Mouse (Mus musculus): ENCODE data around the gene Itgae. TPM values are rescaled to one million over a fixed set of nuclear protein-coding genes. Genes with fewer than 3 reads are reported as not detected.

Itgae gene
- total and polyA plus RNA-seq, 3 experiments = 0.17 to 0.26 (median 0.21) TPM

GRCm38 (mm10) chr11:73176608-73177508 lies 86.5 kb downstream of the Itgae start, which contains the start of the genes Emc6 and Tax1bp3:
Emc6 (minus strand) TSS chr11:73177037.
Tax1bp3 (plus strand) TSS chr11:73177083.
- H3K27me3 ChIP-seq (replicated peaks) = peaks cover 30% of the 10 kb centered on the region
- peak within 1 kb of the TSS; percentile 53 for H3K27ac ChIP-seq (ENCODE audit: insufficient read depth, low read depth)
- peaks cover 27% of the 10 kb centered on the region for H3K79me2 ChIP-seq (replicated peaks; ENCODE audit: control insufficient read depth, extremely low read depth, insufficient read depth, poor library complexity, severe bottlenecking)
- no peaks in the 10 kb centered on the region for H3K9me3 ChIP-seq (replicated peaks; ENCODE audit: low read length)
- peaks cover 0 to 37% of the 10 kb centered on the region in 2 experiments; a peak in 2 of 4 replicates for H3K4me1 ChIP-seq (ENCODE audit: control insufficient read depth in 1 of 2, insufficient read depth in 2 of 2)
- peaks cover 3 to 34% of the 10 kb centered on the region in 2 experiments for H3K36me3 ChIP-seq (replicated peaks in 1 of 2; ENCODE audit: control insufficient read depth in 1 of 2, insufficient read depth in 1 of 2, low read length in 1 of 2)
- H3K9ac ChIP-seq (ENCODE audit: insufficient read depth, low read depth) = peak within 1 kb of the TSS; percentile 89
- peak within 1 kb of the TSS; percentile 70 to 94 (median 89) for H3K4me3 ChIP-seq (replicated peaks in 1 of 3; ENCODE audit: low read depth in 2 of 3, low read length in 2 of 3, poor library complexity in 1 of 3)
- dilution Hi-C loops (cut with MboI; ENCODE audit: extremely low pct_ligation_motif_present, extremely low pct_unique_long_range_greater_than_20kb, low sequenced_read_pairs) = no loop called here
- peak; percentile 99 for DNase-seq (ENCODE audit: extremely low read depth)
- TF ChIP-seq GABPA (IDR thresholded peaks at IDR 0.05; ENCODE audit: insufficient replicate concordance, low read depth, low read length) (no peak), MAZ (IDR thresholded peaks at IDR 0.05; ENCODE audit: low read depth, low read length) (peak; percentile 92; the same call in 1 of the 2 replicates), POLR2A (IDR thresholded peaks at IDR 0.05; ENCODE audit: low read depth, low read length) (peak; percentile 98), ZKSCAN1 (IDR thresholded peaks at IDR 0.05; ENCODE audit: borderline replicate concordance, low read depth, low read length) (no peak), CHD1 (IDR thresholded peaks at IDR 0.05; ENCODE audit: low read depth, low read length) (no peak), JUN (IDR thresholded peaks at IDR 0.05; ENCODE audit: insufficient read depth, low read depth, low read length) (no peak), SIN3A (IDR thresholded peaks at IDR 0.05; ENCODE audit: low read length) (peak; percentile 87), ZMIZ1 (IDR thresholded peaks at IDR 0.05; ENCODE audit: low read depth, low read length) (peak; percentile 90), USF2 (conservative IDR thresholded peaks at IDR 0.05; ENCODE audit: low read depth, low read length) (no peak), MYC (IDR thresholded peaks at IDR 0.05; ENCODE audit: low read depth, low read length) (peak; percentile 89; the same call in 1 of the 2 replicates), MEF2A (IDR thresholded peaks at IDR 0.05; ENCODE audit: borderline replicate concordance, low read depth, low read length) (0 out of 2 replicates have a peak, but pooled peaks have one; percentile 10), CHD2 (IDR thresholded peaks at IDR 0.05; ENCODE audit: low read length) (peak; percentile 33; the same call in 1 of the 2 replicates), MXI1 (IDR thresholded peaks at IDR 0.05; ENCODE audit: low read depth, low read length) (peak; percentile 93), MAFK (IDR thresholded peaks at IDR 0.05; ENCODE audit: insufficient replicate concordance, low read length) (no peak), UBTF (IDR thresholded peaks at IDR 0.05; ENCODE audit: low read depth, low read length) (peak; percentile 60; the same call in 1 of the 2 replicates), ETS1 (conservative IDR thresholded peaks at IDR 0.05; ENCODE audit: low read depth, low read length) (no peak), E2F4 (IDR thresholded peaks at IDR 0.05; ENCODE audit: insufficient replicate concordance, low read depth, low read length) (no peak), RCOR1 (conservative IDR thresholded peaks at IDR 0.05; ENCODE audit: low read depth, low read length) (no peak), HCFC1 (IDR thresholded peaks at IDR 0.05; ENCODE audit: low read depth, low read length) (peak; percentile 86), MAX (IDR thresholded peaks at IDR 0.05; ENCODE audit: low read length) (peak; percentile 84), RAD21 (IDR thresholded peaks at IDR 0.05; ENCODE audit: low read depth, low read length) (no peak), ZC3H11A (IDR thresholded peaks at IDR 0.05; ENCODE audit: low read depth, low read length) (no peak), NELFE (IDR thresholded peaks at IDR 0.05; ENCODE audit: low read depth, low read length) (peak; percentile 98), KAT2A (IDR thresholded peaks at IDR 0.05; ENCODE audit: insufficient replicate concordance, low read length) (peak; percentile 67; the same call in 1 of the 2 replicates), TCF12 (IDR thresholded peaks at IDR 0.05; ENCODE audit: low read depth, low read length) (peak; percentile 96), PAX5 (IDR thresholded peaks at IDR 0.05; ENCODE audit: low read length) (no peak), USF1 (IDR thresholded peaks at IDR 0.05; ENCODE audit: low read depth, low read length) (no peak), NRF1 (IDR thresholded peaks at IDR 0.05; ENCODE audit: low read depth, low read length) (peak; percentile 92), EP300 (IDR thresholded peaks at IDR 0.05; ENCODE audit: low read length) (no peak), ZNF384 (IDR thresholded peaks at IDR 0.05; ENCODE audit: low read depth, low read length) (no peak), TBP (conservative IDR thresholded peaks at IDR 0.05; ENCODE audit: low read depth, low read length) (peak; percentile 81), POLR2AphosphoS2 (IDR thresholded peaks at IDR 0.05; ENCODE audit: low read depth, low read length) (peak; percentile 79), ELF1 (IDR thresholded peaks at IDR 0.05; ENCODE audit: low read depth, low read length) (peak; percentile 86), CTCF (conservative IDR thresholded peaks at IDR 0.05 in 1 of 2, IDR thresholded peaks at IDR 0.05 in 1 of 2; ENCODE audit: low read depth in 2 of 2, low read length in 2 of 2) (no peak), BHLHE40 (IDR thresholded peaks at IDR 0.05; ENCODE audit: low read depth, low read length) (peak; percentile 43; the same call in 1 of the 2 replicates), SMC3 (IDR thresholded peaks at IDR 0.05; ENCODE audit: low read depth, low read length) (no peak)
- peak within 1 kb of the TSS; percentile 86 for H3K4me2 ChIP-seq (ENCODE audit: insufficient read depth, low read depth, poor library complexity, severe bottlenecking)
- in situ Hi-C loops (cut with MboI; ENCODE audit: low pct_ligation_motif_present, low pct_unique_long_range_greater_than_20kb, low sequenced_read_pairs) = no loop called here

All from CH12.LX (cell line).